Mouse (Mus musculus) frontal cortex, adult (tissue): ENCODE results near the gene Nudt14.
A peak's percentile ranks its signal among the peaks of the same experiment; 100 is the strongest.

ENCODE experiments used
- ATAC-seq: cut with Nextera tagmentation; 2 replicates; pipeline ENCODE4 v1.9.2; 2017; ENCODE audit warnings: mild to moderate bottlenecking, moderate library complexity, mixed read lengths; ENCODE audit not compliant: low TSS enrichment

The Nudt14 gene

DNA sequence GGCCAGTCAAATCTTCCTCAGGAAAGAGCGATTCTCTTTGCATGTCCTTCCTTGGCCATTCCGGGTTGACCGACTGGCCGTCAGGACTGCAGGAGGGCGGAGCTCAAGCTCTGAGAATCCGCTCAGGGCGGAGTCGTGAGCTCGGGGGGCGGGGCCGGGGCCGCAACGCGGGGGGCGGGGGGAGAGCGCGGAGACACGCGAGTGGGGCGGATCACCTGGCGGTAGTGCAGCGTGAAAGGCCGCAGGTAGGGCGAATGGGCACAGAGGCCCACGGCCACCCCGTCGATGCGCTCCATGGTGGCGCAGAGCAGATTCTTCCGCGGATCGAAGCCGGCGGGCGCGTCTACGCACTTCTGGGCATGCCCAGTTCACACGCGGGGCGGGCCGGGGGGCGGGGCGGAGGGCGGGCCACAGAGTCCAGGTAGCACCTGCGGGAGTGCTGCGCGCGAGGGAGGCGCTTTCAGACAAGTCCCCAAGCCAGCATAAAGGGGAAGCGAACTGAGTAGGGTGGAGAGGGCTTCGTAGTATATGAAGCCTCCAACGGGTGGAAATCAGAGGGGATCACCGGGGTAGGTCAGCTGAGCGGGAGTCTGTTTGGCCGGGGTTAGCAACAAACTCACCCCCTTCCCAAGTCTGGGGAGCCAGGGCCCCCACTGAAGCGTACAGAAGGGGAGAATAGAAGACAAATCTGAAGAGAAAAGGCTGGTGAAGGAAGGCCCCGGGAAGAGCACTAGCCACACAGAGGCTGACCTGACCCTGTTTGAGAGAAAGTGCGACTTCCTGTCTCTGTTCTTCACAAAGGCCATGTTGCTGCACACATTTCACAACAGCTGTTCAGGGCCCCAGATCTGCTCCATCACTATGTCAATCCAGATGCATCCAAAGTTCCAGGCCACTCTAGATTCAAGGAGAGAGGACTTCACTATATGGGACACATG is at the start of gene Nudt14:
Gene Nudt14, minus strand, starts transcription at position 349 of the 938 bp plus-strand sequence.
- peak; percentile 60 for ATAC-seq

GRCm38 (mm10) chr12:112991444-112991843 is 49.5 kb upstream of the Nudt14 start:
- ATAC-seq: no peak

DNA sequence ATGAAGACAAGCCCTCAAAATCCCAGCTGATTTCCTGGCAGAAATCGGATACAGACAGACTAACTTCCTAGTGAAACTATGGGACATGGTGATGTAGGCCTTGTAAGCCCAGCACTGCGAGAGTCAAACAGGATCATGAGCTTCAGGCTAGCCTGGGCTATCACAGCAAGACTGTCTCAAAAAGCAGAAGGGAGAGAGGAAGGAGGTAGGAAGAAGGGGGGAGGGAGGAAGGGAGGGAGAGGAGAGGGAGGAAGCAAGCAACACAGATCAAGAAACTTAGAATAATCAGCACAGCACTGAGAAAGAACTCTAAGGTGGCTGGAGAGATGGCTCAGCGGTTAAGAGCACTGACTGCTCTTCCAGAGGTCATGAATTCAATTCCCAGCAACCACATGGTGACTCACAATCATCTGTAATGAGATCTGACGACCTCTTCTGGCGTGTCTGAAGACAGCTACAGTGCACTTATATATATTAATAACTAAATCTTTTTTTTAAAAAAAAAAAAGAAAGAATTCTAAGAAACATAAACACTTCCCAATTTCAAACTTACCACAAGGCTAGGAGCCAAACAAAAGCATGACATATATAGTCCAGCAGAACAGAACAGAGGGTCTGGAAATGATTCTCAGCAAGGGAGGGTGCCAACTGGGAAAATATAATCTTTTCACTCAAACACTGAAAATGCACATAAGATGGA is 48.9 kb upstream of the Nudt14 start:
- ATAC-seq: no peak

- no peak for ATAC-seq
These were observed 46.0 kb upstream of the Nudt14 start for GRCm38 (mm10) chr12:112987877-112988276.

- no peak for ATAC-seq
These were observed 43.4 kb upstream of the Nudt14 start for GRCm38 (mm10) chr12:112985346-112985745.

DNA sequence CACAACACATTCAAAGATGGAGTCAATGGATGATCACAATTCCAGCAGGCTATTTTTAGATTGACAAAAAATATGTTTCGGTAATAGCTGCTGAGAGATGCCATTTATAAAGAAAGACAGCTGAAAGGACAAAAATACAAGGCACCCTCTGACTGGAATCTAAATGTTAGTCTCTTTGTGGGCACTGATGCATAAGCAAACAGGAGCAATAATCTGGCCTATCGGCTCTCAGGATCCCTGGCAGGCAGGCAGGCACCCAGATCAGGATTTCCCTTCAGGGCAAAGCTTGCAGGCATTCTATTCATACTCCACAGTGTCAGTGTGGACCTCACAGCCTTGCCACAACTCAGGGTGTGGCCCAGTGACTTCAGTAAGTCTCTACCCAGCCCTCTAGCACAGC is 40.1 kb upstream of the Nudt14 start:
- ATAC-seq: peak; percentile 18; the same call in 1 of the 2 replicates

DNA sequence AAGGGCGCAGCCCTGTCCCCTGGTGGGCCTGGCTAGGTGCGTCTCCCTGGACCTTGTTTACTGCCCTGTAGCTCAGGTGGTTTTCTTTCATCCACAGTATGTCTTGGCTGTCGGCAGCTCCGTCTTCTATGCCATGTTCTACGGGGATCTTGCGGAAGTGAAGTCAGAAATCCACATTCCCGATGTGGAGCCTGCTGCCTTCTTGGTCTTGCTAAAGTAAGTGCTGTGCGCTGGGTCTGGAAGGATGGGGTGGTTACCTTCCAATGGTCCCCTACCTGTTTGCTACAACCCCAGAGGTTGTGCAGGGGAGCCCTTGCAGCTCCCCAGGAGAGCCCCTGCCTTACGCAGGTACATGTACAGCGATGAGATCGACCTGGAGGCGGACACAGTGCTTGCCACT is 35.2 kb upstream of the Nudt14 start:
- no peak; the same call in 1 of the 2 replicates for ATAC-seq

DNA sequence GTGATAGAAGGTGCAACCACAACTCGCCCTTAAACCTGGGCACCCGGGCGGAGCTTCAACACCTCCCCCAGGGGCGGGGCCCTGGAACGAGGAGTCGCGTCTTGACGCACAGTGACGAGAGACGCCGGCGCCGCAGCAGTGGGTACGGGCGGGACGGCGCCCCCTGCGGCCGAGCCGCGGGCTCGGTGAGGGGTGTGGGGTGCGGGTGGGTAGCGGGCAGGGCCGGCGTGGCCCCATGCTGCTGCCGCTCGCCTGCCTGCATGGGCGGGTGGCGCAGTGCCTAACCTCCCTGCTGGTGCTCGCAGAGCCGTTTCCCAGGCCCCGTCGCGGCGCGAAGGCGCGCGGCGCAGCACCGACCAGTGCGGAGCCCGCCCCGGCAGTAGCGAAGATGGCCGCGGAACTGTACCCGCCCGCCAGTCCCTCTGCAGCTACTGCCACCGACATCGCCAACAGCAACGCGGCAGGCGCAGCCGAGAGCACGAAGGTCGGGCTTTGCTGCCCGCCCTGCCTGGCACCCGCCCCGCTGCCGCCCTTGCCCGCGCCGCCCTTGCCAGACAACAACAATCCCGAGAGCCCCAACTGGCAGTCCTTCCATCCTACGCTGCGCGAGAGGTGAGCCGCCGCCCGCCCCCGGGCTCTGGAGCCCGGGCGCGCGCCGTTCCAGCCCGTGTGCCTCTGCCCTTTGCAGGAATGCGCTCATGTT is 34.6 kb upstream of the Nudt14 start, which contains the start of gene Btbd6:
Gene Btbd6, plus strand, starts transcription at position 112 of the 703 bp plus-strand sequence.
- ATAC-seq: peak; percentile 89

DNA sequence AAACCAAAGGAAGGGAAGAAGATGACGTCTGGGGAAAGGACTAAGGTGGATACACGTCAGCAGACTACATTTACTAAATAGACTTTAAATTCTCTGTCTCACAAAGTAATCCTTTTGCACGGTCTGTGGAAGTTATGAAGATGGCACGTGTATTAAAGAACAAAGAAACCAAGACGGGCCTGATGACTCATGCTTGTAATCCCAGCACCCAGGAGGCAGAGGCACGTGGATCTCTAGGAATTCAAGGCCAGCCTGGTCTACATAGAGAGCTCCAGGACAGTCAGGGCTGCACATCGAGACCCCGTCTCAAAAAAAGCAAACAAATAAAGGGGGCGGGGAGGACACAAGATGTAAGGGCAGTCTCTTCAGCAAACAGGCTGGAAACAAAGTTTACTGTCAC is 32.8 kb upstream of the Nudt14 start:
- ATAC-seq: no peak

DNA sequence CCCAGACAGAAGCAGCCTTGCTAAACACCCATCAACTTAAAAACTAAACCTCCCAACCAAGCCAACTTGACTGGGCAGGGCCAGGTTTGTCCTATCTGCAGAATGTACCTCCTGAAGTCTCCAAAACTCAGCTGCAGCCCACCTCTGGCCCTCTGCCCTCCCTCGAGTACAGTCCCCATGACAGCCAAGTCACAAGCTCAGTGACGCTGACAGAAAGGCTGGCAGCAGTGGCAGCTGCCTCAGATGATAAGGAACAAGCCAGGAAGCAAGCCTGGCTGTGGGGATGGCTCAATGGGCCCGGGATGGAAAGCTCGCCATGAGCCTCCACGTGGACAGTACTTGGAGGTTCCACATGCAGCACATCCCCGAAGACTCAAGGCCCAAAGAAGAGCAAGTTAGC is 27.7 kb upstream of the Nudt14 start:
- no peak for ATAC-seq

DNA sequence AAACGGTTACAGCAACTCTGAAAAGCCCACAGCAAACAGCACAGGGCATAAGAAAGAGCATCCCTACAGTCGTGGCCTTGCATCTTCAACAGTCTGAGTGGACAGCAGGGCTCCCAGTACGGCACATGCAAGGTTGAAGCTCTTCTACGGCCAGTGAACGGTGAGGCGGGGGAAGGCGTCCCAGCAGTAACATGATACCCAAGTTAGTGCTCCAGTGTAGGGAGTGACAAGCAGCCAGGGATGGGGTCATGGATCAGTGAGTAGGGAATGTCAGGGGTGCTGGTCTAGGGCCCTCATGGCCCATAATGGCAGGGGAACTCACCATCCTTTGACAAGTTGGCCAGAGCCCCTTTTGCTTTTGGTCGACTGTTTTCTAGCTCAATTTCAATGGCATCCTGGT is 27.0 kb upstream of the Nudt14 start:
- no peak for ATAC-seq

DNA sequence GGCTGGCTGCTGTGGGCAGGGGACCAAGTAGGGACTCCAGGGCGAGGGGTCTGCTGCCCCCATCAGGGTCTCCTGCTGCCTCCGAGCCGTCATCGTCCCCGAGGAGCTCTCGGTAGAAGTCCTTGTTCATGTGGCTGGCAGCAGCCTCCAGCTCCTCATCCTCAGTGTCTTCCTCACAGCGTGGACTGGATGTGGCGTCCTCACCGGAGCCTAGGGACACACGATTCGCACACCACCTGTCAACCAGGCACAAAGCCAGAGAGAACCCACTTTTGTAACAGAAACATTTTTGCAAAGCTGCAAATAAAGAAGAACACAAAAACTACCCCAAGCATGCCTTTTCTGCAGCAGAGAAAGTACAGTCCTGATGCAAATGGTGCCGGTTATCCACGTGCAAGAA is 23.9 kb upstream of the Nudt14 start:
- no peak for ATAC-seq

DNA sequence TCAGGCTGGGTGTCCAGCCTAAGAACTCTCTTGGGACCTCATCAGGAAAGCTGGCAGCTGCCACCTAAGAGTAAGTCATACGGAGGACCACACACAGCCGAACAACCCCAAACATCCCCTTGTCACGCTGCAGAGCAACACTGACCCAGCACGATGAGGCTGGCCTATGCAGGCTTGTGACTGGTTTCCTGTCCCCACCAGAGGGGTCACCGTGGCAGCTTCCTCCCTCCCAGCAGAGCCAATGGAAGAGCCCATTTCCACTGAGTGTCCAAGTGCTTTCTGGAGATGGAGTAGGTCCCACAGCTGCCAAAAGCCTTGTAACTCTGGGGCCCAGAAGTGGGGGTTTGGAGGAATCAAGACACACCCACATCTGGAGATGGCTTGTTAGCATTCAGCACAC is 19.9 kb upstream of the Nudt14 start:
- ATAC-seq: no peak

DNA sequence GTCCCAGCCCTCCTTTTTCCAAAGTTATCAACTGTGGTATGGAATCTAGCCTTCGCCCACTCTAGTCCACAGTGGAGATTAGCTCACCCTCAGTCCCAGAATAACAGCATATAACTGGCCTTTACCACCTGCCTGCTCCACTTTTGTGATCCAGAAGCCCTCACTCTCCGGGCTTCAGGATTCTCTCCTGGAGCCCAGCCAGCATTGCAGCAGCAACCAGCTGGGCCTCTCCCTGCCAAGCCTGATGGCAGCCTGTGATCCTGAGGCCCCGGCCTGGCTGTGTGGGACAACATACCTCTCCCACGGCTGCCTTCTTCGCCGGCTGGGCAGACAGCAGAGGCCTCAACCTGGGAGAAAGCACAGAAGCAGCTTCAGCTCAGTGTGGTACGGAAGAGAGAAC is 19.5 kb upstream of the Nudt14 start:
- peak; percentile 20; the same call in 1 of the 2 replicates for ATAC-seq

GRCm38 (mm10) chr12:112959421-112959820 is 17.5 kb upstream of the Nudt14 start:
- ATAC-seq: no peak

- 0 out of 2 replicates have a peak, but pooled peaks have one; percentile 24 for ATAC-seq
These were observed 16.4 kb upstream of the Nudt14 start for GRCm38 (mm10) chr12:112958303-112958702.

DNA sequence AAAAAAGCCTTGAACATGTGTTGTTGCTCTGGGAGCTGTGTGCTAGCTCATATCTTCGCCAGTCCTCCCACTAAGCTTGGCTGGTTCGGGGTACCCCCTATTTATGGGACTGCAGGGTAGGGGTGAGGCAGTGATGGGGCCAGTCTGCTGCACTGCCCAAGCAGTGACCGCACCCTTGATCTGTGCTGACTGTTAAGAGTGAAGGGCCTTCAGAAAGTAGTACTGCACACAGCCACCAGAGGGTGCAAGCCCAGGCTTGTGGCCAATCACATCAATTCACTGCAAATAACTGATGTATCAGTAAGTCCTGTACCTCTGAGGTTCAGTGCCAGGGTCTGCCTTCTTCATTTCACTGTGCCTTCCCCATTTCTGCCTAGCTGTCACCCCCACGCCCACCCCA is 13.9 kb upstream of the Nudt14 start:
- ATAC-seq: peak; percentile 13; the same call in 1 of the 2 replicates

- no peak for ATAC-seq
These were observed 11.1 kb upstream of the Nudt14 start for GRCm38 (mm10) chr12:112952926-112953565.

DNA sequence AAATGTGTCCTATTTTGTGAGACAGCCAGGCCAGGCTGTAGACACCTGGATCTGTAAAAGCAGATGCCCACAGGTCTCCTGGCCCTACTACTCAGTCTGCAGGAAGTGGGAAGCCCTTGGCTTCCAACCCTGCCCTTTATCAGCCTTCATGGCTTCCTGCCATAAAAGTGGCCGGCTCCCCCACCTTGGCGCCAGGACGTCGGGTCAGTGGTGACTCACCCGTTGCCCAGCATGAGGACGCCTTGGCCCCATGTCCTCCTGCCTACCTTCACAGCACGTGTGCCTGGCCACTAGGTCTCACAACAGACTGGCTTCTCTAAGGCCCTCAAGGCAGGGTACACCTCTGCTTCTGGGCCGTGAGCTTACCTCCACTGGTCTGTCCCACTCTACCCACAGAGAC is 10.5 kb upstream of the Nudt14 start:
- ATAC-seq: no peak

DNA sequence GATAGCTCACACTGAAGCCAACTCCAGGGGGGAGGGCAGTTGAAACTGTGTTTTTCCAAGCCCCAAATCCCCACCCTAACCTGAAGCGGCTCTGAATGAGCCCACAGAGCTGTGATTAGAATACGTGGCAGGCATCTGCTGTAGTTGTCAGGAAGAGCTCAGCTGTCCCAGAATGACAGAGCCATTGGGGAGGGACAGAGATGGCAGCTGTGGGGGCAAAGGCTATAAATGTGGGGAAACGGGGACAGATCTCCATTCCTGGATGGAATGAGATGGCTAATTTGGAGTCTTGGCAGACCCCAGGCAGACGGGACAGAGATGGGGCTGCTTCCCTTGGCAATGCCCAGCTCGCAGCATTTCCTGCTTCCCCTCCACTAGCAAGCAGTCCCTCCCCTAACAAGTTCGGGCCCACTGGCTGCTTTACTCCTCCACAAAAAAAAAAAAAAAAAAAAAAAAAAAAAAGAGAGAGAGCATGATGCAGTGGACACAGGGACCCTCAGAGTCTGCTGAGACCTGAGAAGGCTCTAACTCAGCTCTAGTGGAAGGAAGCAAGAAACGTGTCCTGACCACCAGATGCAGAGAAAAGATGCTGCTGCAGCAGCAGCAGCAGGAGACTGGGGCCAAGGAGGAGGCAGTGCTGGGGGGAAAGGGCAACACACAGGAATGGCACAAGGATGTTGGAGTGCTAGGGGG is 9.4 kb upstream of the Nudt14 start:
- ATAC-seq: no peak

- ATAC-seq: no peak; the same call in 1 of the 2 replicates
These were observed 8.8 kb upstream of the Nudt14 start for GRCm38 (mm10) chr12:112950761-112951129.
